Mouse (Mus musculus) liver, embryonic 14.5 days (tissue): Measurements from ENCODE around the gene Coro7. TPM values are rescaled to one million over a fixed set of nuclear protein-coding genes. Genes with fewer than 3 reads are reported as not detected.

Experiments used
- ATAC-seq: fragments of 200-750 bp; cut with Nextera tagmentation; 2 replicates; pipeline ENCODE4 v1.8.0; 2017; ENCODE audit warnings: moderate number of reproducible peaks, mild to moderate bottlenecking, moderate library complexity; ENCODE audit not compliant: insufficient read depth
- DNase-seq, 3 experiments: peaks; one replicate each; pipeline ENCODE4 v3.0.0-alpha.2; 2012 to 2013; ENCODE audit warnings: low read depth in 3 of 3, low spot score in 3 of 3
- H3K27ac ChIP-seq: fragments of 300-500 bp; sonication (generic); 2 replicates; pipeline ENCODE4 v1.5.1; 2014; ENCODE audit warnings: moderate library complexity, mild to moderate bottlenecking, control low read depth, inconsistent platforms
- H3K27me3 ChIP-seq: fragments of 300-500 bp; sonication (generic); 2 replicates; pipeline ENCODE4 v1.6.1; 2014; ENCODE audit warnings: mild to moderate bottlenecking, low read length, moderate library complexity; ENCODE audit not compliant: control insufficient read depth, insufficient read depth
- H3K36me3 ChIP-seq: fragments of 300-500 bp; sonication (generic); replicated peaks from 2 replicates; pipeline ENCODE4 v1.6.1; 2014; ENCODE audit warnings: low read depth; ENCODE audit not compliant: control insufficient read depth, insufficient read depth
- H3K4me1 ChIP-seq, 2 experiments: fragments of 200-500 bp in 1 of 2; fragments of 300-500 bp in 1 of 2; sonication (generic) in 1 of 2; replicated peaks; 2 replicates each; pipeline ENCODE4 v1.6.1; 2012 to 2014; ENCODE audit warnings: antibody characterized with exemption in 1 of 2, inconsistent platforms in 1 of 2, low read length in 1 of 2; ENCODE audit not compliant: control insufficient read depth in 2 of 2, insufficient read depth in 2 of 2
- H3K4me2 ChIP-seq: fragments of 300-500 bp; sonication (generic); 2 replicates; pipeline ENCODE4 v1.6.1; 2014; ENCODE audit warnings: low read depth, mild to moderate bottlenecking, control low read depth, moderate library complexity
- H3K4me3 ChIP-seq, 2 experiments: fragments of 200-500 bp in 1 of 2; fragments of 300-500 bp in 1 of 2; sonication (generic) in 1 of 2; 2 replicates each; pipeline ENCODE4 v1.5.1; 2012 to 2014; ENCODE audit warnings: low read depth in 2 of 2, low read length in 2 of 2, mild to moderate bottlenecking in 2 of 2, control low read depth in 1 of 2, inconsistent platforms in 1 of 2, moderate library complexity in 1 of 2; ENCODE audit not compliant: insufficient read depth in 1 of 2
- H3K9ac ChIP-seq: fragments of 300-500 bp; sonication (generic); replicated peaks from 2 replicates; pipeline ENCODE4 v1.6.1; 2014; ENCODE audit warnings: mild to moderate bottlenecking, control low read depth, moderate library complexity
- H3K9me3 ChIP-seq: fragments of 300-500 bp; sonication (generic); 2 replicates; pipeline ENCODE4 v1.6.1; 2016; ENCODE audit warnings: low read length, mixed read lengths; ENCODE audit not compliant: control insufficient read depth
- CTCF ChIP-seq: IDR thresholded peaks from 2 replicates; pipeline ENCODE4 v1.5.1; 2016; ENCODE audit warnings: antibody characterized with exemption, low read depth, control low read depth
- EP300 ChIP-seq: IDR thresholded peaks from 2 replicates; pipeline ENCODE4 v1.6.1; 2016; ENCODE audit warnings: antibody characterized with exemption, low read depth
- WGBS: fragments of 180-500 bp; shearing (Covaris S2); extraction: QIAGEN DNeasy Blood & Tissue Kit; methylation state at CpG from one replicate; pipeline ENCODE4 v1.1.7; 2014; ENCODE audit not compliant: insufficient replicate concordance; 5-methylcytosine and 5-hydroxymethylcytosine counted together
- polyA plus RNA-seq, 2 experiments: library from polyadenylated mRNA; depleted of rRNA in 1 of 2; stranded (reverse) in 1 of 2; unstranded in 1 of 2; fragments of >200 nt; fragmentation: Nextera tagmentation in 1 of 2; extraction: Ambion mirVana in 1 of 2; gene quantifications; 2 replicates each; pipeline versions ENCODE4 v1.2.1 to v1.2.3; 2012 to 2014

Coro7 gene
- polyA plus RNA-seq, 2 experiments: 5.1 to 10.4 TPM

DNA sequence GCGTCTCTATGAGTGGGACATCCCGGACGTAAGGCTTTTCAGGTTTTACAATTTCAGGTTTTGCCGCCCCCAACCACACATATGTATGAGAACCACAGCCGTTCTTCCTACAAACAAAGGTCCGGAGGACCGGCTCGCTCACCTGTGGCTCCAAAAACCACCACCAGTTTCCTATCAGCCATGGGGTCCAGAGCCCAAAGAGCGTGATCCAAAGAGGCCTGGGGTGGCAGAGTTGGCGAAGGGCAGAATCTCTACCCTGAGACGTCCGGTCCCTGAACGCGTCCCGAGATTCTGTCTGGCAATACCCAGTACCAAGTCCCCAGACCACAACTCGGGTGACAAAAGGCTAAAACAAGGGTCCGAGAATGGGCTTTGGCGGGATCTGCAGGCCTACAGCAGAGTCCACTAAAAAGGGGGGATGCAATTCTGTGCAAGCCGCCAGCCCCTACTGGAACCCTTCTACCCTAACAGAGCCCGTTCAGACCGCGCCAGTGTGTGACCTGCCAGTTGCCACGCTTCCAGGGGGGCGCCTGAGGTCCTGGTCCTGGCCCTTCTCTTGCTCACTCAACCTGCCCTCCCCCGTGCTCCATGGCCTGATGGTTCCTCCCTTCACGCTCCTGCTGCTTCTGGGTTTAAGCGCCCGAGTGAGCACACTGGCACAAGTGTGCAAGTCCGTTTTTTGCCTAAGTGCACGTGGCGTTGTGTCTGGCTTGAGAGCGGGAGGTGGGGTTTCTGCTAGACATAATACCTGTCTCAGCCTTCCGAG lies 39.4 kb upstream of the Coro7 start, which contains the start of gene Nmral1:
TSS of gene Nmral1 (minus strand) at position 604 of the 766 bp plus-strand sequence.
- TF ChIP-seq CTCF (no peak), EP300 (no peak)
- Histone ChIP-seq H3K4me3 (peak within 1 kb of the TSS; percentile 86 to 99), H3K27me3 (no peaks in the 10 kb centered on the region), H3K4me2 (peak within 1 kb of the TSS; percentile 65), H3K36me3 (peaks cover 23% of the 10 kb centered on the region), H3K27ac (peak within 1 kb of the TSS; percentile 61), H3K4me1 (peaks cover 6 to 24% of the 10 kb centered on the region in 2 experiments), H3K9me3 (no peaks in the 10 kb centered on the region), H3K9ac (peak within 1 kb of the TSS; percentile 92)
- ATAC-seq (peak; percentile 83), DNase-seq (peak; percentile 63 to 68 (median 64))
- WGBS: 13% methylated on average over 33 of the region's 33 CpGs

DNA sequence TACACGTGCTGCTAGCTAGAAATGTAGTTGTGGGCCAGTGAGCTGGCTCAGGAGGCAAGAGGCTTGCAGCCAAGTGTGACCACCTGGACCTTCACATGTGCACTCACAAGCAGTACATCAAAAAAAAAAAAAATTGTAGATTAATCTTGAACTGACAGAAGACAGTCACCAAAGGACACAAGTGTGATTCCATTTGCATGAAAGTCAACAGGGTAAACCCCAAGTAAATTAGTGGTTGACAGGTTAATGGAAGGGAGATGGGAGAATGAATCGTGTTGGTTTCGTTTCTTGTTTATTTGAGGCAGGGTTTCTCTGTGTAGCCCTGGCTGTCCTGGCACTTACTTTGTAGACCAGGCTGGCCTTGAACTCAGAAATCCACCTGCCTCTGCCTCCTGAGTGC lies 38.3 kb upstream of the Coro7 start:
- no peaks in the 10 kb centered on the region for H3K9me3 ChIP-seq
- H3K27me3 ChIP-seq: no peaks in the 10 kb centered on the region
- TF ChIP-seq CTCF: no peak
- TF ChIP-seq EP300: no peak
- peaks cover 29% of the 10 kb centered on the region for H3K36me3 ChIP-seq
- ATAC-seq (no peak), DNase-seq (no peak)
- H3K4me2 ChIP-seq: peak overlapping the region; percentile 65
- WGBS: 38% methylated on average over 3 of the region's 3 CpGs
- H3K9ac ChIP-seq: peak overlapping the region; percentile 92
- no peak overlapping the region for H3K27ac ChIP-seq
- H3K4me3 ChIP-seq: peak overlapping the region; percentile 86 to 99
- peaks cover 6 to 20% of the 10 kb centered on the region in 2 experiments for H3K4me1 ChIP-seq

GRCm38 (mm10) chr16:4713861-4714710 lies 34.5 kb upstream of the Coro7 start:
- Histone ChIP-seq H3K36me3 (peaks cover 35% of the 10 kb centered on the region), H3K4me1 (peaks cover 6 to 7% of the 10 kb centered on the region in 2 experiments; a peak in 3 of 4 replicates), H3K4me3 (no peak overlapping the region), H3K27me3 (no peaks in the 10 kb centered on the region), H3K9ac (no peak overlapping the region), H3K9me3 (no peaks in the 10 kb centered on the region), H3K27ac (no peak overlapping the region), H3K4me2 (no peak overlapping the region)
- TF ChIP-seq EP300 (no peak), CTCF (no peak)
- 76% methylated on average over 17 of the region's 17 CpGs for WGBS
- ATAC-seq (no peak), DNase-seq (no peak)

GRCm38 (mm10) chr16:4711173-4711572 lies 31.6 kb upstream of the Coro7 start:
- 88% methylated on average over 4 of the region's 4 CpGs for WGBS
- TF ChIP-seq EP300 (no peak), CTCF (no peak)
- no peaks in the 10 kb centered on the region for H3K4me1 ChIP-seq
- ATAC-seq: no peak
- H3K4me2 ChIP-seq: no peak overlapping the region
- no peaks in the 10 kb centered on the region for H3K9me3 ChIP-seq
- DNase-seq: no peak
- H3K27me3 ChIP-seq: no peaks in the 10 kb centered on the region
- H3K4me3 ChIP-seq: no peak overlapping the region
- H3K9ac ChIP-seq: no peak overlapping the region
- no peak overlapping the region for H3K27ac ChIP-seq
- H3K36me3 ChIP-seq: peaks cover 47% of the 10 kb centered on the region

GRCm38 (mm10) chr16:4705541-4705940 lies 26.0 kb upstream of the Coro7 start:
- Histone ChIP-seq H3K4me1 (no peaks in the 10 kb centered on the region), H3K27me3 (no peaks in the 10 kb centered on the region), H3K9ac (no peak overlapping the region), H3K4me3 (no peak overlapping the region), H3K9me3 (no peaks in the 10 kb centered on the region), H3K36me3 (peaks cover 56% of the 10 kb centered on the region), H3K4me2 (no peak overlapping the region), H3K27ac (no peak overlapping the region)
- TF ChIP-seq CTCF (no peak), EP300 (no peak)
- ATAC-seq (no peak), DNase-seq (no peak)
- WGBS: 63% methylated on average over 4 of the region's 4 CpGs
